Mouse (Mus musculus) liver, postnatal 0 days (tissue): ENCODE measurements around the gene Gorab.

ENCODE experiments used
- CTCF ChIP-seq: sonication (generic); IDR thresholded peaks from 2 replicates; pipeline ENCODE4 v1.5.1; 2016; ENCODE audit warnings: antibody characterized with exemption, low read depth
- EP300 ChIP-seq: IDR thresholded peaks from 2 replicates; pipeline ENCODE4 v1.6.1; 2016; ENCODE audit warnings: antibody characterized with exemption, low read depth, mild to moderate bottlenecking

GRCm38 (mm10) chr1:163356167-163356566 is 47.3 kb downstream of the Gorab start:
- TF ChIP-seq CTCF (no peak), EP300 (no peak)
